Mouse (Mus musculus) midbrain, embryonic 10.5 days (tissue): ENCODE measurements around the gene Atp7b. TPM values are rescaled to one million over a fixed set of nuclear protein-coding genes. Genes with fewer than 3 reads are reported as not detected.

Experiments
- DNase-seq: peaks from one replicate; pipeline ENCODE4 v3.0.0-alpha.2; 2017; ENCODE audit warnings: low spot score
- H3K27ac ChIP-seq: fragments of 300-500 bp; sonication (generic); replicated peaks from 2 replicates; pipeline ENCODE4 v1.5.1; 2016; ENCODE audit warnings: mild to moderate bottlenecking
- H3K27me3 ChIP-seq: fragments of 300-500 bp; sonication (generic); 2 replicates; pipeline ENCODE4 v1.6.1; 2016; ENCODE audit warnings: low read depth, mild to moderate bottlenecking; ENCODE audit not compliant: poor library complexity, severe bottlenecking
- H3K36me3 ChIP-seq: fragments of 300-500 bp; sonication (generic); 2 replicates; pipeline ENCODE4 v1.6.1; 2016; ENCODE audit warnings: mild to moderate bottlenecking, moderate library complexity
- H3K4me1 ChIP-seq: fragments of 300-500 bp; sonication (generic); 2 replicates; pipeline ENCODE4 v1.6.1; 2016
- H3K4me3 ChIP-seq: fragments of 300-500 bp; sonication (generic); 2 replicates; pipeline ENCODE4 v1.5.1; 2016; ENCODE audit warnings: mild to moderate bottlenecking, moderate library complexity
- H3K9me3 ChIP-seq: fragments of 300-500 bp; sonication (generic); replicated peaks from 2 replicates; pipeline ENCODE4 v1.6.1; 2016; ENCODE audit warnings: mild to moderate bottlenecking
- WGBS: fragments of 180-500 bp; shearing (Covaris S2); methylation state at CpG from one replicate; pipeline ENCODE4 v1.1.7; 2016; 5-methylcytosine and 5-hydroxymethylcytosine counted together
- polyA plus RNA-seq: library from polyadenylated mRNA; unstranded; fragments of >200 nt; fragmentation: Nextera tagmentation; extraction: Ambion mirVana; gene quantifications from 2 replicates; pipeline ENCODE4 v1.2.1, GENCODE M21; 2016

Gene Atp7b
- polyA plus RNA-seq, 1 experiment from 2014 or later = 2.6 TPM

GRCm38 (mm10) chr8:22047699-22048464, 12.2 kb downstream of the Atp7b start:
- Histone ChIP-seq H3K9me3 (no peaks in the 10 kb centered on the region), H3K4me3 (no peak overlapping the region), H3K27me3 (no peaks in the 10 kb centered on the region), H3K36me3 (no peaks in the 10 kb centered on the region), H3K4me1 (peaks cover 9% of the 10 kb centered on the region), H3K27ac (no peak overlapping the region)
- DNase-seq = peak; percentile 46
- WGBS = 68% methylated on average over 2 of the region's 2 CpGs

- DNase-seq = peak; percentile 14
- H3K9me3 ChIP-seq = no peaks in the 10 kb centered on the region
Observed at GRCm38 (mm10) chr8:22043706-22044105, 16.4 kb downstream of the Atp7b start.

DNA sequence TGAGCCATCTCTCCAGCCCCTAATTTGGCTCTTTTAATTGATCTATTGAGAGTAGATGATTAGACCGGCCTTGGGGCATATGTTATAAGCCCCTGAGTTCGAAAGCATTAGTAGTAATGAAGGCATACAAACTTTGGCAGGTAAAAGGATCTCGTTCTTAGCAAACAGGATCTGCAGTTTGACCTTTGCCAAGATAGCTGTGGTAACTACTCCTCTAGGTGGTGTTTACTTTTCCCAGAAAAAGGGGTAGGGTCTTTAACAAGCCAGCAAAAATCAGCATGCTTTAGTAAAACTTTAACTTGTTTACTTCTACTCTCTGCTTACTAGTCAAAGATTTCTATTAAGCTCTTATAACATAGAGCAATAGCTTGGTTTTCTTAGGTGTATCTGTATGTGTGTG, 17.6 kb downstream of the Atp7b start:
- no peak for DNase-seq
- Histone ChIP-seq H3K36me3 (no peaks in the 10 kb centered on the region), H3K27me3 (no peaks in the 10 kb centered on the region), H3K4me1 (peaks cover 20% of the 10 kb centered on the region), H3K4me3 (no peak overlapping the region), H3K9me3 (no peaks in the 10 kb centered on the region), H3K27ac (no peak overlapping the region)
- WGBS = 85% methylated on average over 3 of the region's 3 CpGs

More at GRCm38 (mm10) chr8:22043706-22044105, 16.4 kb downstream of the Atp7b start:
- WGBS = 71% methylated on average over 12 of the region's 12 CpGs
- Histone ChIP-seq H3K27me3 (no peaks in the 10 kb centered on the region), H3K36me3 (no peaks in the 10 kb centered on the region), H3K4me3 (no peak overlapping the region), H3K4me1 (peaks cover 20% of the 10 kb centered on the region), H3K27ac (no peak overlapping the region)

GRCm38 (mm10) chr8:22040153-22040509, 20.0 kb downstream of the Atp7b start:
- DNase-seq = no peak
- peaks cover 20% of the 10 kb centered on the region for H3K4me1 ChIP-seq
- 31% methylated on average over 6 of the region's 6 CpGs for WGBS

DNA sequence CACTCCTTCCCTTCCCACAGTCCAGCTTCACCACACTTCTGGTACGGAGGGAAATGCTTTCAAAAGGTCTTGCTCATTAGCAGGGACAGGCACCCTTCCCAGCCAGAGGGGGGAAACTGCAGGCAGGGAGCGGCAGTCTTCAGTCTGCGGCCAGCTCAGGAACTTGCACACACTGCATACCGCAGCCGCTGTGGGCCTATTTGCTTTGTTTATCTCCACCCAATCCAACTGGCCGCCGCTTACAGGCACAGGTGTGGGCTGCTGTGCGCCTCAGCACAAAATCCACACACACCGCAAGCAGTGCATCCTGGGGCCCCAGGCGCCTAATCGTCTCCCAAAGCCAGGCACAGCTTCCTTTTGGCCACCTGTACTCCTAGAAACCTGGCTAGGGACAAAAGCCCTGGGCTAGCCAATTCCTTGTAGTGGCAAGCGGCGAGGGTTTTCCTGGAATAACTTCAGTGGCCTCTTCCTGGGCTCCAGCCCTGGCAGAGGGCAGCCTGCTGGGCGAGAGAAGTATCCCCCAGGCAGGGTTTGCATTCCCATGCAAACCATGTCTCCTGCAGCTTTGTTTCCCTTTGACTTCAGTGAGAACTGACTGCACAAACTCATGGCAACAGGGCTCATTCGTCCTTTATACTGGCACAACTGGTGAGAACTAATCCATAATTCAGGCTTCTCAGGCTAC, 20.5 kb downstream of the Atp7b start:
- Histone ChIP-seq H3K27ac (peak overlapping the region; percentile 46; the same call in 1 of the 2 replicates), H3K4me3 (peak overlapping the region; percentile 4; the same call in 1 of the 2 replicates), H3K9me3 (no peaks in the 10 kb centered on the region), H3K27me3 (no peaks in the 10 kb centered on the region), H3K36me3 (no peaks in the 10 kb centered on the region), H3K4me1 (peaks cover 20% of the 10 kb centered on the region)
- WGBS = 13% methylated on average over 15 of the region's 15 CpGs
- peak; percentile 17 for DNase-seq

More at GRCm38 (mm10) chr8:22040153-22040509, 20.0 kb downstream of the Atp7b start:
- Histone ChIP-seq H3K9me3 (no peaks in the 10 kb centered on the region), H3K36me3 (no peaks in the 10 kb centered on the region), H3K4me3 (no peak overlapping the region), H3K27ac (0 out of 2 replicates have a peak overlapping the region, but pooled peaks have one; percentile 46), H3K27me3 (no peaks in the 10 kb centered on the region)

GRCm38 (mm10) chr8:22037022-22037421, 23.1 kb downstream of the Atp7b start:
- WGBS = 85% methylated on average over 7 of the region's 7 CpGs

DNA sequence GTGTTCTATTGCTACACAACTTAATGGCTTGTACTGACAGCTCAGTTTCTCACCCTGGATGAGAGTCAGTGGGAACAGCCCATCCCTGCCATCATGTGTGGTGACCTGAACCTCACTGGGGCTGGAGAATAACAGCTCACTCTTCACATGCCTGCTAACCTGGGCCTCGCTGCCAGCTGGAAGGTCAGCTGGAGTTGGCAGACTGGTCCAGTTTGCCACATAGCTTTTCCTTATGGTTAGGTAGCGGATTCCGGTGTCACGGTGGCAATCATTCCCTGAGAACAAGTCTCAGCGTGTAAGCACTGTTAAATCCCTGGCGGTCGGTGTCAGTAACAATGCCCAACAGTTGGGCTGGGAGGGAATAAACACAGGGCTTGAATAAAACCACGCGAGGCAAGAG, 24.0 kb downstream of the Atp7b start:
- no peaks in the 10 kb centered on the region for H3K36me3 ChIP-seq
- H3K4me3 ChIP-seq = no peak overlapping the region
- H3K27ac ChIP-seq = no peak overlapping the region
- DNase-seq = no peak
- no peaks in the 10 kb centered on the region for H3K27me3 ChIP-seq
- WGBS = 92% methylated on average over 9 of the region's 9 CpGs
- H3K9me3 ChIP-seq = no peaks in the 10 kb centered on the region
- peaks cover 12% of the 10 kb centered on the region for H3K4me1 ChIP-seq

More at GRCm38 (mm10) chr8:22037022-22037421, 23.1 kb downstream of the Atp7b start:
- Histone ChIP-seq H3K27ac (no peak overlapping the region), H3K4me3 (no peak overlapping the region), H3K36me3 (no peaks in the 10 kb centered on the region), H3K27me3 (no peaks in the 10 kb centered on the region), H3K9me3 (no peaks in the 10 kb centered on the region), H3K4me1 (peaks cover 12% of the 10 kb centered on the region)
- DNase-seq = no peak

DNA sequence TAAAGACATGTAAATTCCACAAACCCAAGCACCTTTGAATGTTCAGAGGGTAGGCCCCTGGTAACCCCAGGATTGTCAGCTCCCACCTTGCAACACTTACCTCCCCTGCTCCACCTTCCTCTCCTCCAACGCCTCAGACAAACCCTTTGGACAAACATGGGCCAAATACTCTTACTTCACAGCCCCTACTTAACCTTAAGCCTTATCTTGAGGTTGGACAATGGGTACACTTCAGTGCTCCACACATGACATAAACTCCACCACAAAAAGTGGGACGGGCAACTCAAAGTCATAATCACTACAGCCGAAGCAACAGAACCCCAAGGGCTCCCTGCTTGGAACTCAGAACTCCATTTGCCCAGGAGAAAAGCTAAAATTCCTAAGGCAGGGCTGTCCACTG, 29.1 kb downstream of the Atp7b start:
- 89% methylated on average over 3 of the region's 3 CpGs for WGBS
- DNase-seq = no peak
- no peak overlapping the region for H3K4me3 ChIP-seq

DNA sequence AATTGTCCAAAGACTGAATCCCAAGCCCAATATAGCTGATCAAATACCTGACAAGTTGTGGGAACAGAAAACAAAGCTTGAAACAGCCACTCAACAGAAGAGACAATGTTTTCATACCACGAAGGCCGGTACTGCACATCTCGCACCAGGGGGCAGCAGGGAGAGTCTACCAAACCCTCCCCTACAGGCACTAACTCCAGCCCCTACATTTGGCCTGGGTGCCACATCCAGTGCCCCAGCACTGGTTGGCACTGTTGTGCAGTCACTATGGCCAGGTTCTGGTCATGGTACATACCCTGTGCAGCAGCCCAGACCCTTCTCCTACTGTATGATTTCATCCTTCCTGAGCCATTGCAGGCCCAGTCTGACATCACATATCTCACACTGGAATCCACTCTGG, 31.1 kb downstream of the Atp7b start:
- Histone ChIP-seq H3K4me3 (no peak overlapping the region), H3K9me3 (no peaks in the 10 kb centered on the region), H3K4me1 (no peaks in the 10 kb centered on the region), H3K27me3 (no peaks in the 10 kb centered on the region), H3K27ac (no peak overlapping the region), H3K36me3 (peaks cover 6% of the 10 kb centered on the region; the same call in 1 of the 2 replicates)
- no peak for DNase-seq
- 91% methylated on average over 3 of the region's 3 CpGs for WGBS

More for the DNA sequence above, 29.1 kb downstream of the Atp7b start:
- no peaks in the 10 kb centered on the region for H3K4me1 ChIP-seq
- H3K9me3 ChIP-seq = no peaks in the 10 kb centered on the region
- H3K27ac ChIP-seq = no peak overlapping the region
- no peaks in the 10 kb centered on the region for H3K27me3 ChIP-seq
- H3K36me3 ChIP-seq = peaks cover 6% of the 10 kb centered on the region; the same call in 1 of the 2 replicates

- H3K4me3 ChIP-seq = no peak overlapping the region
- 84% methylated on average over 4 of the region's 4 CpGs for WGBS
- no peaks in the 10 kb centered on the region for H3K4me1 ChIP-seq
- no peak overlapping the region for H3K27ac ChIP-seq
- no peaks in the 10 kb centered on the region for H3K9me3 ChIP-seq
- H3K36me3 ChIP-seq = peaks cover 6% of the 10 kb centered on the region; the same call in 1 of the 2 replicates
- no peak for DNase-seq
- no peaks in the 10 kb centered on the region for H3K27me3 ChIP-seq
Observed at GRCm38 (mm10) chr8:22025241-22025640, 34.9 kb downstream of the Atp7b start.

GRCm38 (mm10) chr8:22022244-22022643, 37.9 kb downstream of the Atp7b start:
- Histone ChIP-seq H3K9me3 (no peaks in the 10 kb centered on the region), H3K4me1 (no peaks in the 10 kb centered on the region)
- no peak for DNase-seq

DNA sequence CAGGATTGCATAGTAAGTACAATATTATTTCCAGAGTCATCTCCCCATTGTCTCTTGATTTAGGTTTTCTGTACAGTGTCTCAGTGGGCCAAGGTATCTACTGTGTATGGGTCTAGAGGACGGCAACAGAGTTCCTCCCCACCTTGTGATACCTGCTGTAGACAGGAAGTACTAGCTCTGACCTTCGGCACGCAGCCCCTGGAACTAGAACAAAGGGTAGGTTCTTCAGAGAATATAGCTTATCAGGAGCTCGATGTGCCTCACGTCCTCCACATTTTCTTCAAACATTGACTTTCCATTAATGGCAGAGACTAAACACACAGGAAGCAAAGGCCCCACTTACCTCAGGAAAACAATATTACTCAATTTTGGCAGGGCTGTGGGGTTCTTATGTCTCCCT, 40.6 kb downstream of the Atp7b start:
- 93% methylated on average over 5 of the region's 5 CpGs for WGBS

More at GRCm38 (mm10) chr8:22022244-22022643, 37.9 kb downstream of the Atp7b start:
- Histone ChIP-seq H3K36me3 (no peaks in the 10 kb centered on the region), H3K27ac (no peak overlapping the region), H3K27me3 (no peaks in the 10 kb centered on the region), H3K4me3 (no peak overlapping the region)
- WGBS = 64% methylated on average over 7 of the region's 7 CpGs

DNA sequence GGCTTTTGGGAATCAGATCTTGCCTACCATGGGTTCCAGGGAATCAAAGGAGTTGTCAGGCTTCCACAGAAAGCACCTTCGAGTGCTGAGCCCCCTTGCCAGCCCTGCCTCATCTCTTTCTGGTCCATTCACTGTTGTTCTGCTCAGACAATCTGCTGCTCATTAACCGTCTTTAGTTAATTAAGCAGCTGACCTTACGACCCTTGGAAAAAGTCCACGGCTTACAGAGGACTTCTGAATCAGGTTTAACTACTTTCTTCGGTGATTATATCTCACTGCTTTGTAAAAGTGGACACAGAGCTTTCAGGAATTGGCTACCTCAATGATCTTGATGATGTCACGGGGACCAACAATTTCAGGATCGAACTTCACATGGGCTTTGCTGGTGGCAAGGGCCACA, 42.4 kb downstream of the Atp7b start:
- Histone ChIP-seq H3K27ac (no peak overlapping the region), H3K36me3 (no peaks in the 10 kb centered on the region), H3K27me3 (0 out of 2 replicates have a peak, but pooled peaks cover 4% of the 10 kb centered on the region), H3K4me3 (no peak overlapping the region), H3K4me1 (no peaks in the 10 kb centered on the region), H3K9me3 (no peaks in the 10 kb centered on the region)
- WGBS = 73% methylated on average over 7 of the region's 7 CpGs
- no peak for DNase-seq

More for the DNA sequence above, 40.6 kb downstream of the Atp7b start:
- no peaks in the 10 kb centered on the region for H3K36me3 ChIP-seq
- H3K4me1 ChIP-seq = no peaks in the 10 kb centered on the region
- no peak overlapping the region for H3K4me3 ChIP-seq
- no peak for DNase-seq
- no peak overlapping the region for H3K27ac ChIP-seq
- no peaks in the 10 kb centered on the region for H3K9me3 ChIP-seq
- 0 out of 2 replicates have a peak, but pooled peaks cover 4% of the 10 kb centered on the region for H3K27me3 ChIP-seq
